Mouse (Mus musculus) thymus, adult 2 months (tissue): ENCODE results near the gene Tor1aip2.

Source experiments
- CTCF ChIP-seq: fragments of 200-500 bp; IDR thresholded peaks from 2 replicates; pipeline ENCODE4 v1.5.1; 2012; ENCODE audit warnings: mild to moderate bottlenecking, control low read depth, low read length, moderate library complexity, borderline replicate concordance; ENCODE audit not compliant: control insufficient read depth, poor library complexity, insufficient read depth; ENCODE audit errors: extremely low read depth
- POLR2A ChIP-seq: fragments of 200-500 bp; IDR thresholded peaks from 2 replicates; pipeline ENCODE4 v1.6.1; 2012; ENCODE audit warnings: mild to moderate bottlenecking, low read length, control low read depth, moderate library complexity; ENCODE audit not compliant: control insufficient read depth, poor library complexity, insufficient read depth; ENCODE audit errors: extremely low read depth

DNA sequence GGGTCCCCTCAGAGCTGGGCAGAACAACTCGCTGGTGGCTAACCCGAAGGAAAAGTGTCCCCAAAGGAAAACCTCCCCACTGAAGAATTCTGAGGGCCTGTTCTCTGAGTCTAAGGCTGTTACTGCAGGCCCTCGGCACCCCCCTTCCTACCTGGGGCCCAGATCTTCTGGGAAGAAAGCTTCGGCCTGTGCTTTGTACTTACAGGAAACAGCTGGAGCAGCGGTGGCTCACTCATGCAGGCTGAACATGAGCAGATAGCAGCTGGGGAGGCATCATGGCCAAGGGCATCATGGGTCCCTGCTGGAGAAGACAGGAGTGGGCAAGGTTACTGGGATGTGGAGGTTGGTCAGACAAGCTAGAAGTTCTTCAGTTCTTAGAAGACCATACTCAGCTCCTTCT is 52.4 kb downstream of the Tor1aip2 start:
- TF ChIP-seq CTCF = no peak
- TF ChIP-seq POLR2A = no peak
